Comparison of ENCODE assay signal across 20 mouse cellular contexts in genomic region chr1:184699295-184699694, GRCm38 (mm10). TPM values are rescaled to one million over a fixed set of nuclear protein-coding genes. Genes with fewer than 3 reads are reported as not detected.
DNase-seq lines count a peak whose midpoint lies in the region; ATAC-seq and TF ChIP-seq lines count a peak whose summit lies in the region.
"Had no signal": no experiment of that assay in that cellular context is flagged by ENCODE, and none has a peak within 500 bp of the region (broad histone marks: within the 10 kb centered on the region; RNA-seq: fewer than 3 reads in every experiment).

No protein-coding gene starts in this region.

- H3K9ac ChIP-seq in intestine, postnatal 0 days (ENCODE audit: low read depth, low read length), result no peak overlapping the region
- no peak overlapping the region for H3K9ac ChIP-seq in intestine, embryonic 16.5 days (ENCODE audit: low read depth, low read length)
- H3K9ac ChIP-seq in midbrain, postnatal 0 days (replicated peaks; ENCODE audit: low read length, poor library complexity, severe bottlenecking), result no peak overlapping the region
- no peak overlapping the region for H3K9ac ChIP-seq in hindbrain, postnatal 0 days (replicated peaks; ENCODE audit: low read length)
- H3K9ac ChIP-seq: embryonic facial prominence, embryonic 15.5 days; forebrain, embryonic 12.5 days; hindbrain, embryonic 12.5 days; midbrain, embryonic 13.5 days; neural tube, embryonic 13.5 days had no signal

- H3K36me3 ChIP-seq in intestine, postnatal 0 days (ENCODE audit: control insufficient read depth, insufficient read depth), result no peaks in the 10 kb centered on the region
- H3K36me3 ChIP-seq in intestine, embryonic 16.5 days (ENCODE audit: control insufficient read depth, insufficient read depth, low read length), result no peaks in the 10 kb centered on the region
- H3K36me3 ChIP-seq in midbrain, postnatal 0 days (ENCODE audit: insufficient read depth, low read length), result no peaks in the 10 kb centered on the region
- no peaks in the 10 kb centered on the region for H3K36me3 ChIP-seq in midbrain, embryonic 10.5 days
- no peaks in the 10 kb centered on the region for H3K36me3 ChIP-seq in hindbrain, postnatal 0 days (ENCODE audit: insufficient read depth, low read length)
- H3K36me3 ChIP-seq: embryonic facial prominence, embryonic 15.5 days; forebrain, embryonic 12.5 days; hindbrain, embryonic 12.5 days; midbrain, embryonic 13.5 days; neural tube, embryonic 13.5 days had no signal

- H3K4me1 ChIP-seq in intestine, postnatal 0 days (replicated peaks; ENCODE audit: control insufficient read depth, insufficient read depth, low read length), result no peaks in the 10 kb centered on the region
- H3K4me1 ChIP-seq in intestine, embryonic 16.5 days (ENCODE audit: control insufficient read depth, insufficient read depth, low read length), result no peaks in the 10 kb centered on the region
- H3K4me1 ChIP-seq in midbrain, postnatal 0 days (ENCODE audit: insufficient read depth, low read length), result no peaks in the 10 kb centered on the region
- no peaks in the 10 kb centered on the region for H3K4me1 ChIP-seq in midbrain, embryonic 10.5 days
- no peaks in the 10 kb centered on the region for H3K4me1 ChIP-seq in hindbrain, postnatal 0 days (ENCODE audit: insufficient read depth, low read length)
- H3K4me1 ChIP-seq: embryonic facial prominence, embryonic 15.5 days; forebrain, embryonic 12.5 days; hindbrain, embryonic 12.5 days; midbrain, embryonic 13.5 days; neural tube, embryonic 13.5 days had no signal

- H3K9me3 ChIP-seq in intestine, postnatal 0 days (ENCODE audit: control insufficient read depth), result no peaks in the 10 kb centered on the region
- H3K9me3 ChIP-seq in intestine, embryonic 16.5 days (ENCODE audit: control insufficient read depth, low read length), result no peaks in the 10 kb centered on the region
- H3K9me3 ChIP-seq in midbrain, postnatal 0 days (ENCODE audit: low read length), result no peaks in the 10 kb centered on the region
- H3K9me3 ChIP-seq in midbrain, embryonic 10.5 days (replicated peaks), result no peaks in the 10 kb centered on the region
- no peaks in the 10 kb centered on the region for H3K9me3 ChIP-seq in hindbrain, postnatal 0 days (ENCODE audit: low read length)
- H3K9me3 ChIP-seq: embryonic facial prominence, embryonic 15.5 days; forebrain, embryonic 12.5 days; hindbrain, embryonic 12.5 days had no signal

- no peak overlapping the region for H3K27ac ChIP-seq in intestine, postnatal 0 days (ENCODE audit: low read depth, low read length)
- no peak overlapping the region for H3K27ac ChIP-seq in intestine, embryonic 16.5 days (ENCODE audit: low read length)
- no peak overlapping the region for H3K27ac ChIP-seq in midbrain, postnatal 0 days (ENCODE audit: low read depth, low read length)
- H3K27ac ChIP-seq in midbrain, embryonic 10.5 days (replicated peaks), result no peak overlapping the region
- no peak overlapping the region for H3K27ac ChIP-seq in hindbrain, postnatal 0 days
- H3K27ac ChIP-seq: embryonic facial prominence, embryonic 15.5 days; forebrain, embryonic 12.5 days; hindbrain, embryonic 12.5 days; macrophage; midbrain, embryonic 13.5 days; neural tube, embryonic 13.5 days had no signal

- H3K27me3 ChIP-seq in intestine, postnatal 0 days (replicated peaks; ENCODE audit: control insufficient read depth, insufficient read depth, low read length), result no peaks in the 10 kb centered on the region
- H3K27me3 ChIP-seq in intestine, embryonic 16.5 days (replicated peaks; ENCODE audit: control insufficient read depth, insufficient read depth, low read length), result no peaks in the 10 kb centered on the region
- H3K27me3 ChIP-seq in midbrain, postnatal 0 days (ENCODE audit: insufficient read depth, low read length), result no peaks in the 10 kb centered on the region
- H3K27me3 ChIP-seq in midbrain, embryonic 10.5 days (ENCODE audit: low read depth, poor library complexity, severe bottlenecking), result no peaks in the 10 kb centered on the region
- H3K27me3 ChIP-seq in hindbrain, postnatal 0 days (ENCODE audit: insufficient read depth, low read length), result no peaks in the 10 kb centered on the region
- H3K27me3 ChIP-seq: embryonic facial prominence, embryonic 15.5 days; forebrain, embryonic 12.5 days; hindbrain, embryonic 12.5 days; midbrain, embryonic 13.5 days had no signal

- no peak for DNase-seq in midbrain, postnatal 0 days (ENCODE audit: low spot score)
- no peak for DNase-seq in midbrain, embryonic 10.5 days (ENCODE audit: low spot score)
- DNase-seq in hindbrain, postnatal 0 days (ENCODE audit: low spot score), result no peak
- DNase-seq in left cerebral cortex, adult 8-10 months (ENCODE audit: low spot score in 2 of 2), result no peak
- DNase-seq: adrenal gland, postnatal 25 days; cerebellum, adult 11 months; cerebellum, postnatal 10 days; embryo, embryonic 11 days; gastrocnemius, postnatal 14 days; lung, adult 18-20 months; thymus, adult 18-20 months had no signal

- peak; percentile 50 for TF ChIP-seq CTCF in intestine, postnatal 0 days (IDR thresholded peaks at IDR 0.05; ENCODE audit: low read depth)
- TF ChIP-seq CTCF in midbrain, postnatal 0 days (IDR thresholded peaks at IDR 0.05), result peak; percentile 33
- no peak for TF ChIP-seq CTCF in hindbrain, postnatal 0 days (IDR thresholded peaks at IDR 0.05; ENCODE audit: low read depth)

- H3K4me3 ChIP-seq in intestine, postnatal 0 days (ENCODE audit: low read depth, low read length), result no peak overlapping the region
- no peak overlapping the region for H3K4me3 ChIP-seq in intestine, embryonic 16.5 days (ENCODE audit: low read length)
- H3K4me3 ChIP-seq in midbrain, postnatal 0 days (ENCODE audit: low read depth, low read length), result no peak overlapping the region
- H3K4me3 ChIP-seq in midbrain, embryonic 10.5 days, result no peak overlapping the region
- no peak overlapping the region for H3K4me3 ChIP-seq in hindbrain, postnatal 0 days (ENCODE audit: low read length)
- H3K4me3 ChIP-seq: embryonic facial prominence, embryonic 15.5 days; forebrain, embryonic 12.5 days; hindbrain, embryonic 12.5 days; midbrain, embryonic 13.5 days; neural tube, embryonic 13.5 days had no signal

- 84% methylated on average over 1 of the region's 1 CpGs for WGBS in intestine, postnatal 0 days
- WGBS in intestine, embryonic 16.5 days, result 90% methylated on average over 1 of the region's 1 CpGs
- WGBS in midbrain, postnatal 0 days, result 95% methylated on average over 1 of the region's 1 CpGs
- 94% methylated on average over 1 of the region's 1 CpGs for WGBS in midbrain, embryonic 10.5 days
- 96% methylated on average over 1 of the region's 1 CpGs for WGBS in hindbrain, postnatal 0 days

- no peak for ATAC-seq in intestine, postnatal 0 days
- ATAC-seq in intestine, embryonic 16.5 days, result no peak
- no peak for ATAC-seq in midbrain, postnatal 0 days (ENCODE audit: low FRiP score)
- ATAC-seq in erythroblast, adult 5-6 weeks (replicated peaks; ENCODE audit: low FRiP score, poor library complexity, severe bottlenecking), result peak; percentile 67; the same call in 1 of the 2 replicates
- no peak for ATAC-seq in hindbrain, postnatal 0 days
- ATAC-seq: midbrain, embryonic 13.5 days had no signal

- no peak overlapping the region for H3K4me2 ChIP-seq in intestine, postnatal 0 days (replicated peaks; ENCODE audit: low read depth)
- H3K4me2 ChIP-seq in intestine, embryonic 16.5 days (ENCODE audit: low read depth, low read length), result no peak overlapping the region
- H3K4me2 ChIP-seq in midbrain, postnatal 0 days (ENCODE audit: low read depth, low read length, poor library complexity, severe bottlenecking), result no peak overlapping the region
- H3K4me2 ChIP-seq in hindbrain, postnatal 0 days (ENCODE audit: low read depth, low read length), result no peak overlapping the region
- H3K4me2 ChIP-seq: embryonic facial prominence, embryonic 15.5 days; forebrain, embryonic 12.5 days; hindbrain, embryonic 12.5 days; midbrain, embryonic 13.5 days; neural tube, embryonic 13.5 days had no signal

RNA-seq across cellular contexts. Expression of gene Hlx, which starts 33.1 kb away (rescaled TPM):
- 20.2 and 22.7 TPM in 2 replicates for polyA plus RNA-seq in intestine, postnatal 0 days (2015; fragmentation: Nextera tagmentation; extraction: Ambion mirVana)
- 30.0 and 33.8 TPM in 2 replicates for polyA plus RNA-seq in intestine, embryonic 16.5 days (2015; fragmentation: Nextera tagmentation; extraction: Ambion mirVana)
- 0.71 and 1.5 TPM in 2 replicates for total RNA-seq in midbrain, postnatal 0 days (2014; rRNA removed)
- 1.5 and 1.9 TPM in 2 replicates for polyA plus RNA-seq in midbrain, postnatal 0 days (2015; fragmentation: Nextera tagmentation; extraction: Ambion mirVana)
- 2.5 and 4.8 TPM in 2 replicates for polyA plus RNA-seq in midbrain, embryonic 10.5 days (2016; fragmentation: Nextera tagmentation; extraction: Ambion mirVana)
- total RNA-seq in erythroblast, adult 5-6 weeks (2015; ENCODE audit: low replicate concordance), result 1.7 and 6.9 TPM in 2 replicates
- 1.8 and 7.8 TPM in 2 replicates for total RNA-seq in erythroblast, adult 5-6 weeks (2017; ENCODE audit: low replicate concordance)
- 0.58 and 1.8 TPM in 2 replicates for total RNA-seq in hindbrain, postnatal 0 days (2014; rRNA removed)
- polyA plus RNA-seq in hindbrain, postnatal 0 days (2015; fragmentation: Nextera tagmentation; extraction: Ambion mirVana), result 2.3 and 2.8 TPM in 2 replicates
- total RNA-seq in left cerebral cortex, adult 8-10 months (2022), result 1 to 10 TPM in 2 of 4 experiments, under 1 TPM in 2; 0.22 to 2.0 (median 1.1) TPM
